Mouse (Mus musculus): ENCODE data around the gene Tmem274. TPM values are rescaled to one million over a fixed set of nuclear protein-coding genes. Genes with fewer than 3 reads are reported as not detected.

Tmem274 gene
- total RNA-seq (2023) = not detected

DNA sequence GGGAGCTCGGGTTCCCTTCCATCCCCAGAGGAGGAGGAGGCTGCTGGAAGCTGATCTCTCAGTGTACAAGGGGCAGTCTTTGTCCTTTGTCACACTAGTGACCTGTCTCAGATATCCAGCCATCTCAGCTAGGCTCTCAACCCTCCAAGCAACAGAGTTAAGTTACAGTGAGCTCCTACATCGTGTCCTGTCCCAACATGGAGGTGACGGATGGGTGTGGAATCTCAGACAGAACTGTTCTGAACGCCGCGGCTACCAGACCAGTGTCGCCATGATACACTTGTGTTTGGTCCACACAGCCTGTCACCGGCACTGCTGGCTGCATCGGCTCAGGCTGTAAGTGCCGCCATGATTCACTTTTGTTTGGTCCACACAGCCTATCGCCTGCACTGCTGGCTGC is at the start of gene Tmem274:
Gene Tmem274 (plus strand): TSS at position 301 of the 400 bp plus-strand sequence.

DNA sequence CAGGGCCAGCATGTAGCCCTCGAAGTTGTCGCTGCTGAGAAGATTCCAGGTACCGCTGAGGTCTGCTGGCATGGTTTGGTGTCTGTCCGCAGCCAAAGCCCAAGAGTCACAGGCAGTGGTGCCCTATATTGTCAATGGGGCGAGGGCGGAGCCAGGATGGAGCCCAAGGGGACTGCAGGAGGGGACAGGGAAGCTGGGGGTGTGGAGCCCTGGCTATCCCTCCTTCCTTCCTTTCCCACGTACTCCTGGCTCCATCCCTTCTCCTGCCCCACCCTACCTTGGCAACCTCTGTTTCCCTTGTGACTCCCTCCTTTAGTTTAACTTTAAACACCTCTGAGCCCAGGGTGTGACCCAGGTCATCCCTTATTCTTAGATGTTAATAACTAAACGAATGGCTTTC is 22.3 kb upstream of the Tmem274 start, which contains the start of gene Rbp7:
Gene Rbp7 (minus strand): TSS at position 100 of the 400 bp plus-strand sequence.

DNA sequence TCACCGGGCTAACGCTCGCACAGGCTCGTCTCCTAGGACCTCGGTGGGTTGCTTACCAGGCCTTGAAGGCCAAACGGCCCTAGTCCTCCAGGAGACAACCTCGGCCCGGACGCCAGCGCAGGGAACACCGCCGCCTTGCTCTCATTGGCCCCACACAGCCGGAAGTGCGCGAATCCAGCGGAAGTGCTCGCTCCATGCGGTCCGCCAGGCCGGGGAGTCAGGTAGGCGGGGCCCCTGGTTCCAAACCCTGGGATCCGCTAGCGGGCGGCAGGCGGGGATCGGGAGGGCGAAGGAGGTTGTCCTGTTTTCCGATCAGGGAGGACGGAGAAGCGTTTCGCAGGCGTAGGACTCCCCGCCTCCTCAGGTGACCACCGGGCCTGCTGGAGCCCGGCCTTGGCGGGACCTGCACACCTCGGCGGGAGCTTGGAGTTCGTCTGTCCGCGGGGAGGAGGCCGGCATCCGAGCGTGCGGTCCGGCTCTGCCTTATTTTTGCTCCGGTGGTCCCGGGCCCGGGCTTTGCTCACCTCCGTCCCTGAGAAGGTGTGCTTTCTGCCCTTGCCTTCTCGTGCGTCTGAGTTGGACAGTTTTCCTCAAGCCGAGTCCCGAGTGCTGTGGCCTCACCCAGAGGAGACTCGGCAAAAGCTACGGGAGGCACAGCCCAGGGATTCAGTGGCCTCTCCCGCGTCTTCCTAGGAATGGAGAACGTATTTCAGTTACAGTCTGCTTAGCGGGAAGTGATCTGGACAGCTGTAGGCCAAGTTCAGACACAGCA is 8.1 kb downstream of the Tmem274 start, which contains the start of the genes Nmnat1 and Lzic:
Gene Nmnat1 (minus strand): TSS at position 150 of the 772 bp plus-strand sequence.
Gene Lzic (plus strand): TSS at position 177 of the 772 bp plus-strand sequence.

DNA sequence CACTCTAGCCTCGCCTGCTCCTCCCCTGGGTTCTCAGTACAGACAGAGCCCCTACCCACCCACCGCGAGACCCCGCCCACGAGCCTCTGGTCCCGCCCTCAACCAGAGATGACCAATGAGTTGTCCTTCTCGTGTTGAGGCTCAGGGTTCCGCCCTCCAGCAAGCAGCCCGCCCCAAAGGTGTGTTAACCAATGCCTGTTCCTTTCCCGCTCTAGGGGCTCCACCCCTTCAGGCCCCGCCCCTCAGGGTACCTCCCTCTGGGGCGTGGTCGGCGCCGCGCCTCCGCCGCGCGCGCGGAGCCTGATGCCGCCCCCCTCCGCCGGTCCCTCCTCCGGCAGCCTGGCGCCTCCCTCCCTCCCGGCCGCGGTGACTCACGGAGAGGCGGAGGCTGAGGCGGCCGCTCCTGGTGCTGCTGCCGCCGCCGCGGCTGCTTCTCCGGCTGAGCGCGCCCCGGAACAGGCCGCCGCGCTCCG is 40.7 kb downstream of the Tmem274 start, which contains the start of gene Ctnnbip1:
Gene Ctnnbip1 (plus strand): TSS at position 369 of the 473 bp plus-strand sequence.

Other genes with a start within 250 kb of the Tmem274 start
- 10 to 100 TPM; 59.8 to 61.1 TPM for gene Kif1b, start 169.7 kb upstream of the Tmem274 start, total RNA-seq (2023)
- 10 to 100 TPM; 45.8 to 54.5 TPM for gene Ube4b, start 50.6 kb upstream of the Tmem274 start, total RNA-seq (2023)
- not detected for gene Rbp7, start 22.4 kb upstream of the Tmem274 start, total RNA-seq (2023)
- gene Nmnat1, start 7.8 kb downstream of the Tmem274 start, total RNA-seq (2023) = 1 to 10 TPM; 2.4 to 2.5 TPM
- 10 to 100 TPM; 21.4 to 22.4 TPM for gene Lzic, start 7.9 kb downstream of the Tmem274 start, total RNA-seq (2023)
- gene Ctnnbip1, start 40.9 kb downstream of the Tmem274 start, total RNA-seq (2023) = 10 to 100 TPM in 1 of 2 experiments, 1 to 10 TPM in 1; 9.4 to 11.1 TPM
- 1 to 10 TPM; 1.3 to 1.9 TPM for gene Clstn1, start 109.1 kb downstream of the Tmem274 start, total RNA-seq (2023)
- gene Pik3cd, start 225.2 kb downstream of the Tmem274 start, total RNA-seq (2023) = 100 to 1,000 TPM; 193 TPM